Mouse (Mus musculus): ENCODE data around the gene Gm10491.
"Not testable (repeated sequence)": the region's sequence is repeated elsewhere in the genome, so short reads cannot be mapped to it uniquely, and the experiment has no call there.

Gm10491 gene

GRCm38 (mm10) chrX:7907735-7908134 is at the start of gene Gm10491:
Gm10491 (minus strand) TSS chrX:7907835.
- DNase-seq (ENCODE audit: extremely low read depth, low read depth, low spot score): no peak

GRCm38 (mm10) chrX:7950091-7950490 is 42.5 kb upstream of the Gm10491 start:
- no peak for DNase-seq (ENCODE audit: extremely low read depth, low read depth, low spot score)

- peak; percentile 54 for DNase-seq (ENCODE audit: extremely low read depth, low read depth, low spot score)
Measured at GRCm38 (mm10) chrX:7947900-7948492, 40.4 kb upstream of the Gm10491 start.

- no peak for DNase-seq (ENCODE audit: extremely low read depth, low read depth, low spot score)
Measured at GRCm38 (mm10) chrX:7947108-7947899, 39.7 kb upstream of the Gm10491 start, which contains the start of gene Hdac6. Hdac6 (minus strand) TSS chrX:7947889.

- no peak for DNase-seq (ENCODE audit: extremely low read depth, low read depth, low spot score)
Measured at GRCm38 (mm10) chrX:7945618-7946017, 38.0 kb upstream of the Gm10491 start.

GRCm38 (mm10) chrX:7937667-7938066 is 30.0 kb upstream of the Gm10491 start:
- DNase-seq (ENCODE audit: extremely low read depth, low read depth, low spot score): no peak

GRCm38 (mm10) chrX:7936874-7937273 is 29.2 kb upstream of the Gm10491 start:
- DNase-seq (ENCODE audit: extremely low read depth, low read depth, low spot score): no peak

- no peak for DNase-seq (ENCODE audit: extremely low read depth, low read depth, low spot score)
Measured at GRCm38 (mm10) chrX:7928270-7928790, 20.7 kb upstream of the Gm10491 start, which contains the start of gene Eras. Eras (minus strand) TSS chrX:7928607.

- no peak for DNase-seq (ENCODE audit: extremely low read depth, low read depth, low spot score)
Measured at GRCm38 (mm10) chrX:7927116-7927515, 19.5 kb upstream of the Gm10491 start.

GRCm38 (mm10) chrX:7926266-7926665 is 18.6 kb upstream of the Gm10491 start:
- DNase-seq (ENCODE audit: extremely low read depth, low read depth, low spot score): no peak

- no peak for DNase-seq (ENCODE audit: extremely low read depth, low read depth, low spot score)
Measured at GRCm38 (mm10) chrX:7922032-7922431, 14.4 kb upstream of the Gm10491 start.

GRCm38 (mm10) chrX:7919601-7920383 is 12.2 kb upstream of the Gm10491 start, which contains the start of gene Pcsk1n:
Pcsk1n (plus strand) TSS chrX:7919822.
- DNase-seq (ENCODE audit: extremely low read depth, low read depth, low spot score): no peak

GRCm38 (mm10) chrX:7917960-7918359 is 10.3 kb upstream of the Gm10491 start:
- not testable (repeated sequence) for DNase-seq (ENCODE audit: extremely low read depth, low read depth, low spot score)

GRCm38 (mm10) chrX:7915669-7916068 is 8.0 kb upstream of the Gm10491 start:
- not testable (repeated sequence) for DNase-seq (ENCODE audit: extremely low read depth, low read depth, low spot score)

- DNase-seq (ENCODE audit: extremely low read depth, low read depth, low spot score): no peak
Measured at GRCm38 (mm10) chrX:7910473-7910872, 2.8 kb upstream of the Gm10491 start.

GRCm38 (mm10) chrX:7909242-7909641 is 1.6 kb upstream of the Gm10491 start, which contains the start of gene Gm10490:
Gm10490 (plus strand) TSS chrX:7909542.
- DNase-seq (ENCODE audit: extremely low read depth, low read depth, low spot score): not testable (repeated sequence)

- DNase-seq (ENCODE audit: extremely low read depth, low read depth, low spot score): no peak
Measured at GRCm38 (mm10) chrX:7904441-7904840, 3.2 kb downstream of the Gm10491 start.

- DNase-seq (ENCODE audit: extremely low read depth, low read depth, low spot score): peak; percentile 54
Measured at GRCm38 (mm10) chrX:7898880-7899874, 8.5 kb downstream of the Gm10491 start, which contains the start of the genes Pqbp1 and Timm17b. Pqbp1 (minus strand) TSS chrX:7899269. Timm17b (plus strand) TSS chrX:7899357.

- no peak for DNase-seq (ENCODE audit: extremely low read depth, low read depth, low spot score)
Measured at GRCm38 (mm10) chrX:7898211-7898610, 9.4 kb downstream of the Gm10491 start.
